Mouse (Mus musculus): ENCODE measurements around the gene Hddc3. TPM values are rescaled to one million over a fixed set of nuclear protein-coding genes. Genes with fewer than 3 reads are reported as not detected.
A peak's percentile ranks its signal among the peaks of the same experiment; 100 is the strongest.

The Hddc3 gene
- polyA plus RNA-seq, 1 experiment from 2014 or later: 8.5 TPM

GRCm38 (mm10) chr7:80339793-80340628 is 2.9 kb upstream of the Hddc3 start:
- DNase-seq (ENCODE audit: low spot score): peak; percentile 98
- Histone ChIP-seq H3K27me3 (replicated peaks; ENCODE audit: insufficient read depth, low read length) (no peaks in the 10 kb centered on the region), H3K4me1 (ENCODE audit: insufficient read depth, low read depth, low read length) (peaks cover 15% of the 10 kb centered on the region; the same call in 1 of the 2 replicates), H3K9me3 (ENCODE audit: low read length) (no peaks in the 10 kb centered on the region), H3K36me3 (ENCODE audit: insufficient read depth, low read length) (peaks cover 20% of the 10 kb centered on the region), H3K4me2 (replicated peaks; ENCODE audit: low read depth, low read length) (peak overlapping the region; percentile 75), H3K9ac (replicated peaks; ENCODE audit: low read depth) (peak overlapping the region; percentile 51), H3K4me3 (ENCODE audit: low read depth, low read length) (peak overlapping the region; percentile 59), H3K27ac (ENCODE audit: low read length) (peak overlapping the region; percentile 90)
- TF ChIP-seq EP300 (IDR thresholded peaks at IDR 0.05) (no peak), CTCF (IDR thresholded peaks at IDR 0.05) (peak; percentile 88)
- WGBS: under 1% methylated on average over 44 of the region's 45 CpGs
- peak; percentile 98 for ATAC-seq

- Histone ChIP-seq H3K4me2 (replicated peaks; ENCODE audit: low read depth, low read length) (peak within 1 kb of the TSS; percentile 75), H3K4me1 (ENCODE audit: insufficient read depth, low read depth, low read length) (peaks cover 15% of the 10 kb centered on the region; the same call in 1 of the 2 replicates), H3K27ac (ENCODE audit: low read length) (peak within 1 kb of the TSS; percentile 90), H3K27me3 (replicated peaks; ENCODE audit: insufficient read depth, low read length) (no peaks in the 10 kb centered on the region), H3K36me3 (ENCODE audit: insufficient read depth, low read length) (peaks cover 12% of the 10 kb centered on the region), H3K9me3 (ENCODE audit: low read length) (no peaks in the 10 kb centered on the region), H3K9ac (replicated peaks; ENCODE audit: low read depth) (peak within 1 kb of the TSS; percentile 51), H3K4me3 (ENCODE audit: low read depth, low read length) (peak within 1 kb of the TSS; percentile 59)
- TF ChIP-seq EP300 (IDR thresholded peaks at IDR 0.05) (no peak), CTCF (IDR thresholded peaks at IDR 0.05) (peak; percentile 81)
- DNase-seq (ENCODE audit: low spot score): peak; percentile 93
- peak; percentile 72 for ATAC-seq
- WGBS: 2% methylated on average over 11 of the region's 11 CpGs
Measured at GRCm38 (mm10) chr7:80340793-80341192, 2.1 kb upstream of the Hddc3 start, which contains the start of gene Unc45a. Gene Unc45a, minus strand, starts transcription at chr7:80341005.

- Histone ChIP-seq H3K4me2 (replicated peaks; ENCODE audit: low read depth, low read length) (no peak overlapping the region), H3K9me3 (ENCODE audit: low read length) (no peaks in the 10 kb centered on the region), H3K27ac (ENCODE audit: low read length) (no peak overlapping the region), H3K4me3 (ENCODE audit: low read depth, low read length) (no peak overlapping the region), H3K27me3 (replicated peaks; ENCODE audit: insufficient read depth, low read length) (no peaks in the 10 kb centered on the region), H3K4me1 (ENCODE audit: insufficient read depth, low read depth, low read length) (peaks cover 15% of the 10 kb centered on the region; the same call in 1 of the 2 replicates), H3K36me3 (ENCODE audit: insufficient read depth, low read length) (0 out of 2 replicates have a peak, but pooled peaks cover 4% of the 10 kb centered on the region), H3K9ac (replicated peaks; ENCODE audit: low read depth) (no peak overlapping the region)
- TF ChIP-seq CTCF (IDR thresholded peaks at IDR 0.05) (no peak), EP300 (IDR thresholded peaks at IDR 0.05) (no peak)
- 67% methylated on average over 7 of the region's 7 CpGs for WGBS
- DNase-seq (ENCODE audit: low spot score) (no peak), ATAC-seq (no peak)
Measured at GRCm38 (mm10) chr7:80341793-80342192, 1.1 kb upstream of the Hddc3 start.

GRCm38 (mm10) chr7:80343270-80344018 is 540 bp downstream of the Hddc3 start:
- peak overlapping the region; percentile 81 for H3K4me2 ChIP-seq (replicated peaks; ENCODE audit: low read depth, low read length)
- H3K4me3 ChIP-seq (ENCODE audit: low read depth, low read length): peak overlapping the region; percentile 50
- ATAC-seq (no peak), DNase-seq (ENCODE audit: low spot score) (no peak)
- TF ChIP-seq EP300 (IDR thresholded peaks at IDR 0.05) (no peak), CTCF (IDR thresholded peaks at IDR 0.05) (no peak)
- no peaks in the 10 kb centered on the region for H3K27me3 ChIP-seq (replicated peaks; ENCODE audit: insufficient read depth, low read length)
- H3K4me1 ChIP-seq (ENCODE audit: insufficient read depth, low read depth, low read length): peaks cover 15% of the 10 kb centered on the region; the same call in 1 of the 2 replicates
- H3K9me3 ChIP-seq (ENCODE audit: low read length): no peaks in the 10 kb centered on the region
- WGBS: 25% methylated on average over 19 of the region's 19 CpGs
- peak overlapping the region; percentile 56 for H3K9ac ChIP-seq (replicated peaks; ENCODE audit: low read depth)
- H3K36me3 ChIP-seq (ENCODE audit: insufficient read depth, low read length): no peaks in the 10 kb centered on the region
- H3K27ac ChIP-seq (ENCODE audit: low read length): peak overlapping the region; percentile 66

GRCm38 (mm10) chr7:80346173-80346572 is 3.3 kb downstream of the Hddc3 start:
- H3K4me1 ChIP-seq (ENCODE audit: insufficient read depth, low read depth, low read length): peaks cover 6% of the 10 kb centered on the region; the same call in 1 of the 2 replicates
- 86% methylated on average over 9 of the region's 9 CpGs for WGBS
- TF ChIP-seq EP300 (IDR thresholded peaks at IDR 0.05): no peak
- TF ChIP-seq CTCF (IDR thresholded peaks at IDR 0.05): no peak
- H3K27ac ChIP-seq (ENCODE audit: low read length): no peak overlapping the region
- no peaks in the 10 kb centered on the region for H3K9me3 ChIP-seq (ENCODE audit: low read length)
- ATAC-seq (no peak), DNase-seq (ENCODE audit: low spot score) (no peak)
- H3K27me3 ChIP-seq (replicated peaks; ENCODE audit: insufficient read depth, low read length): no peaks in the 10 kb centered on the region
- H3K36me3 ChIP-seq (ENCODE audit: insufficient read depth, low read length): 0 out of 2 replicates have a peak, but pooled peaks cover 11% of the 10 kb centered on the region
- H3K9ac ChIP-seq (replicated peaks; ENCODE audit: low read depth): no peak overlapping the region
- H3K4me2 ChIP-seq (replicated peaks; ENCODE audit: low read depth, low read length): no peak overlapping the region
- no peak overlapping the region for H3K4me3 ChIP-seq (ENCODE audit: low read depth, low read length)

- 0 out of 2 replicates have a peak overlapping the region, but pooled peaks have one; percentile 22 for H3K27ac ChIP-seq (ENCODE audit: low read length)
- peaks cover 6% of the 10 kb centered on the region; the same call in 1 of the 2 replicates for H3K4me1 ChIP-seq (ENCODE audit: insufficient read depth, low read depth, low read length)
- H3K27me3 ChIP-seq (replicated peaks; ENCODE audit: insufficient read depth, low read length): no peaks in the 10 kb centered on the region
- TF ChIP-seq CTCF (IDR thresholded peaks at IDR 0.05) (no peak), EP300 (IDR thresholded peaks at IDR 0.05) (no peak)
- 0 out of 2 replicates have a peak, but pooled peaks cover 14% of the 10 kb centered on the region for H3K36me3 ChIP-seq (ENCODE audit: insufficient read depth, low read length)
- no peak for DNase-seq (ENCODE audit: low spot score)
- 69% methylated on average over 5 of the region's 5 CpGs for WGBS
- H3K9me3 ChIP-seq (ENCODE audit: low read length): no peaks in the 10 kb centered on the region
- no peak overlapping the region for H3K4me2 ChIP-seq (replicated peaks; ENCODE audit: low read depth, low read length)
- no peak overlapping the region for H3K4me3 ChIP-seq (ENCODE audit: low read depth, low read length)
- ATAC-seq: no peak
- no peak overlapping the region for H3K9ac ChIP-seq (replicated peaks; ENCODE audit: low read depth)
Measured at GRCm38 (mm10) chr7:80346830-80347229, 3.9 kb downstream of the Hddc3 start.

All from lung, postnatal 0 days (tissue).